Mouse (Mus musculus) cerebellum, adult 2 months (tissue): ENCODE results near the gene Trp53bp2. TPM values are rescaled to one million over a fixed set of nuclear protein-coding genes. Genes with fewer than 3 reads are reported as not detected.

Experiments
- DNase-seq, 2 experiments: peaks; one replicate each; pipeline ENCODE4 v3.0.0; 2021
- H3K27ac ChIP-seq: fragments of 200-500 bp; 2 replicates; pipeline ENCODE4 v1.5.1; 2012; ENCODE audit warnings: low read length, control low read depth, inconsistent platforms; ENCODE audit not compliant: insufficient read depth
- H3K27me3 ChIP-seq: fragments of 200-500 bp; 2 replicates; pipeline ENCODE4 v1.6.1; 2012; ENCODE audit warnings: inconsistent platforms, mild to moderate bottlenecking, low read length, moderate library complexity; ENCODE audit not compliant: control insufficient read depth, insufficient read depth
- H3K4me1 ChIP-seq: fragments of 200-500 bp; 2 replicates; pipeline ENCODE4 v1.6.1; 2011; ENCODE audit warnings: low read length; ENCODE audit not compliant: control insufficient read depth, insufficient read depth
- H3K4me3 ChIP-seq: fragments of 200-500 bp; replicated peaks from 2 replicates; pipeline ENCODE3; 2011; ENCODE audit warnings: mild to moderate bottlenecking, low read depth, low read length, control low read depth; ENCODE audit not compliant: insufficient read depth
- CTCF ChIP-seq: fragments of 200-500 bp; IDR thresholded peaks from 2 replicates; pipeline ENCODE4 v1.5.1; 2011; ENCODE audit warnings: low read depth, mild to moderate bottlenecking, control low read depth, low read length, moderate library complexity, borderline replicate concordance; ENCODE audit not compliant: insufficient read depth
- POLR2A ChIP-seq: fragments of 200-500 bp; IDR thresholded peaks from 2 replicates; pipeline ENCODE4 v1.6.1; 2011; ENCODE audit warnings: low read length, control low read depth, borderline replicate concordance; ENCODE audit not compliant: insufficient read depth
- WGBS: fragments of 180-500 bp; shearing (Covaris S2); methylation state at CpG from one replicate; pipeline ENCODE4 v1.1.7; 2018; 5-methylcytosine and 5-hydroxymethylcytosine counted together
- polyA plus RNA-seq: library from polyadenylated mRNA; depleted of rRNA; stranded (reverse); fragments of >200 nt; gene quantifications from 2 replicates; pipeline ENCODE4 v1.2.3, GENCODE M21; 2012

Trp53bp2 gene
- polyA plus RNA-seq, 1 experiment = 21.1 TPM

GRCm38 (mm10) chr1:182398171-182398570 is 10.8 kb upstream of the Trp53bp2 start:
- DNase-seq = no peak
- WGBS = 66% methylated on average over 8 of the region's 8 CpGs
- Histone ChIP-seq H3K4me1 (peaks cover 5% of the 10 kb centered on the region), H3K4me3 (no peak overlapping the region), H3K27me3 (no peaks in the 10 kb centered on the region), H3K27ac (no peak overlapping the region)
- TF ChIP-seq CTCF (no peak), POLR2A (no peak)

GRCm38 (mm10) chr1:182398780-182399179 is 10.2 kb upstream of the Trp53bp2 start:
- Histone ChIP-seq H3K4me1 (peaks cover 5% of the 10 kb centered on the region), H3K27ac (no peak overlapping the region), H3K27me3 (no peaks in the 10 kb centered on the region; the same call in 1 of the 2 replicates), H3K4me3 (no peak overlapping the region)
- 35% methylated on average over 3 of the region's 3 CpGs for WGBS
- no peak for TF ChIP-seq CTCF
- no peak for TF ChIP-seq POLR2A
- no peak for DNase-seq

GRCm38 (mm10) chr1:182399205-182399604 is 9.8 kb upstream of the Trp53bp2 start:
- DNase-seq = no peak
- H3K27me3 ChIP-seq = no peaks in the 10 kb centered on the region; the same call in 1 of the 2 replicates
- no peak for TF ChIP-seq CTCF
- no peak for TF ChIP-seq POLR2A
- H3K4me3 ChIP-seq = no peak overlapping the region
- no peak overlapping the region for H3K27ac ChIP-seq
- H3K4me1 ChIP-seq = peaks cover 5% of the 10 kb centered on the region
- WGBS = 89% methylated on average over 2 of the region's 2 CpGs

- no peak overlapping the region for H3K4me3 ChIP-seq
- no peaks in the 10 kb centered on the region; the same call in 1 of the 2 replicates for H3K27me3 ChIP-seq
- DNase-seq = no peak
- H3K4me1 ChIP-seq = peaks cover 5% of the 10 kb centered on the region
- WGBS = 97% methylated on average over 3 of the region's 3 CpGs
- TF ChIP-seq CTCF = no peak
- TF ChIP-seq POLR2A = no peak
- no peak overlapping the region for H3K27ac ChIP-seq
Observed at GRCm38 (mm10) chr1:182399908-182400307, 9.1 kb upstream of the Trp53bp2 start.

- DNase-seq = no peak
- TF ChIP-seq CTCF = no peak
- TF ChIP-seq POLR2A = no peak
- WGBS = 65% methylated on average over 13 of the region's 13 CpGs
- peaks cover 5% of the 10 kb centered on the region for H3K4me1 ChIP-seq
- H3K27ac ChIP-seq = no peak overlapping the region
- no peaks in the 10 kb centered on the region; the same call in 1 of the 2 replicates for H3K27me3 ChIP-seq
- no peak overlapping the region for H3K4me3 ChIP-seq
Observed at GRCm38 (mm10) chr1:182403076-182403475, 5.9 kb upstream of the Trp53bp2 start.

GRCm38 (mm10) chr1:182406621-182407020 is 2.4 kb upstream of the Trp53bp2 start:
- Histone ChIP-seq H3K27ac (no peak overlapping the region), H3K4me1 (peaks cover 4% of the 10 kb centered on the region), H3K4me3 (no peak overlapping the region), H3K27me3 (no peaks in the 10 kb centered on the region; the same call in 1 of the 2 replicates)
- 93% methylated on average over 4 of the region's 4 CpGs for WGBS
- no peak for DNase-seq
- TF ChIP-seq POLR2A (no peak), CTCF (no peak)

- Histone ChIP-seq H3K27ac (peak overlapping the region; percentile 95), H3K4me3 (peak overlapping the region; percentile 89), H3K4me1 (peaks cover 4% of the 10 kb centered on the region), H3K27me3 (no peaks in the 10 kb centered on the region; the same call in 1 of the 2 replicates)
- TF ChIP-seq CTCF = no peak
- TF ChIP-seq POLR2A = no peak
- no peak for DNase-seq
- under 1% methylated on average over 13 of the region's 13 CpGs for WGBS
Observed at GRCm38 (mm10) chr1:182408243-182408642, 729 bp upstream of the Trp53bp2 start.

- DNase-seq = peak in 1 of 2 experiments; percentile 33
- Histone ChIP-seq H3K4me1 (peaks cover 4% of the 10 kb centered on the region), H3K27me3 (no peaks in the 10 kb centered on the region), H3K27ac (peak overlapping the region; percentile 24; the same call in 1 of the 2 replicates), H3K4me3 (peak overlapping the region; percentile 89)
- TF ChIP-seq POLR2A (no peak), CTCF (no peak)
- 2% methylated on average over 34 of the region's 34 CpGs for WGBS
Observed at GRCm38 (mm10) chr1:182409401-182410173, 615 bp downstream of the Trp53bp2 start.
